Mouse (Mus musculus): Measurements from ENCODE around the gene Zfp27.
A peak's percentile ranks its signal among the peaks of the same experiment; 100 is the strongest.
"Not testable (repeated sequence)": the region's sequence is repeated elsewhere in the genome, so short reads cannot be mapped to it uniquely, and the experiment has no call there.

Zfp27 gene

DNA sequence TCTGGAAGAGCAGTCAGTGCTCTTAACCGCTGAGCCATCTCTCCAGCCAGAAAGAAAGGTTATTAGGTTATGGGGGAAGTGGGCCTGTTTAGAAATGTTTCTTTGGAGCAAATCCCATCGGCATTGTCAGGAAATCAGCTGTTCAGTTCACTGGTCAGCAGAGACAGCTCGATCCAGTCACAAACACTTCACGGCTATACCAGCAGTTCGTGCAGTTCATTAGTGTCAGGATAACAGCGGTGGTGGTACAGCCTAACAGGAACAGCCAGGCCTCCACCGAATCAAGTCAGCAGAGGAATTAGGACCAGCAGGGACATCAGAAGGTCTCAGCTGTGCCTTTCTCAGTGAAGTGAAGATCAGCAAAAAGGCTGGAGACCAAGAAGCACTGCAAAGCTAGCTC is 25.5 kb downstream of the Zfp27 start:
- no peak for DNase-seq

DNA sequence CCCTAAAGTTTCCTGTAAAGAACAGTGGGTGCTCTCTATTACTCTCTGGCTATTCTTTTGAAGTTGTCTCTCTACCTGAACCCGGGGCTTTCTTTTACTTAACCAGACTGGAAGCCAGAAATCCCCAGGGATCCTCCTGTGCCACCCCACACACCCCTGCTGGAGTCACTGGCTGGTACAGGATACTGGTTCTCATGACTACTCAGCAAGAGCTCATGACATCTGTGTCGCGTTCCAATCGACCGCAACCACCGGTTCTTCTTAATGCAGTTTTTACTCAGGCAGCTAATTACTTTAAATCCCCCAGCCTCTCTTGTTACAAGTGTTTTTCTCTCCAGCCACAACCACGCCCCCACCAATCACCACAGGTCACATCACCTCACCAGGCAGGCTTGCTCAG is 26.3 kb downstream of the Zfp27 start:
- DNase-seq = peak; percentile 16

DNA sequence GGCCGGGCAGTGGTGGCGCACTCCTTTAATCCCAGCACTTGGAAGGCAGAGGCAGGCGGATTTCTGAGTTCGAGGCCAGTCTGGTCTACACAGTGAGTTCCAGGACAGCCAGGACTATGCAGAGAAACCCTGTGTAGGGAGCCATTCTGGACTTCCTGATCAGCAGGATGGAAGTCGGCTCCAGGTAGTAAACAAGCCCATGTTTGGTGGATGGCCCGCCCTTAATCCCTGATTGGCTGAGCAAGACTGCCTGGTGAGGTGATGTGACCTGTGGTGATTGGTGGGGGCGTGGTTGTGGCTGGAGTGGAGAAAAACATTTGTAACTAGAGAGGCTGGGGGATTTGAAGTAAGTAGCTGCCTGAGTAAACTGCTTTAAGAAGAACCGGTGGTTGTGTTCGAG is 28.8 kb downstream of the Zfp27 start:
- not testable (repeated sequence) for DNase-seq

- no peak for DNase-seq
These were observed 32.1 kb downstream of the Zfp27 start for GRCm38 (mm10) chr7:29874256-29874655.

DNA sequence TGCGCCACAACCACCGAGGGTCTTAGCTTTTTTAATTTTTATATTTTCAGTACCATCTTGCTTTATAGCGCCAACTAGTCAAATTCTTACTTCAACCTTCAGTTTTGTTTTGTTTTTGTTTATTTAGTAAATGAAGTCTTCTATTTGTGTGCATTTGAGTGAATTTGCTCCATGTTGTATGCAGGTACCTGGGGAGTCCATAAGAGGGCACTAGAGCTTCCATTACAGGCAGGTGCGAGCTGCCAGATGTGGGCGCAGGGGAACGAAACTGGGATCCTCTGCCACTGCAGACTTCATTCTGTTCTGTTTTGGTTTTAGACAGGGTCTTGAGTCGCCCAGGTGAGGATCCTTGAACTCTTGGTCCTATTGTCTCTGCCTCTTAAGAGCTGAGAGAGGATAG is 44.7 kb downstream of the Zfp27 start:
- DNase-seq = peak; percentile 6

DNA sequence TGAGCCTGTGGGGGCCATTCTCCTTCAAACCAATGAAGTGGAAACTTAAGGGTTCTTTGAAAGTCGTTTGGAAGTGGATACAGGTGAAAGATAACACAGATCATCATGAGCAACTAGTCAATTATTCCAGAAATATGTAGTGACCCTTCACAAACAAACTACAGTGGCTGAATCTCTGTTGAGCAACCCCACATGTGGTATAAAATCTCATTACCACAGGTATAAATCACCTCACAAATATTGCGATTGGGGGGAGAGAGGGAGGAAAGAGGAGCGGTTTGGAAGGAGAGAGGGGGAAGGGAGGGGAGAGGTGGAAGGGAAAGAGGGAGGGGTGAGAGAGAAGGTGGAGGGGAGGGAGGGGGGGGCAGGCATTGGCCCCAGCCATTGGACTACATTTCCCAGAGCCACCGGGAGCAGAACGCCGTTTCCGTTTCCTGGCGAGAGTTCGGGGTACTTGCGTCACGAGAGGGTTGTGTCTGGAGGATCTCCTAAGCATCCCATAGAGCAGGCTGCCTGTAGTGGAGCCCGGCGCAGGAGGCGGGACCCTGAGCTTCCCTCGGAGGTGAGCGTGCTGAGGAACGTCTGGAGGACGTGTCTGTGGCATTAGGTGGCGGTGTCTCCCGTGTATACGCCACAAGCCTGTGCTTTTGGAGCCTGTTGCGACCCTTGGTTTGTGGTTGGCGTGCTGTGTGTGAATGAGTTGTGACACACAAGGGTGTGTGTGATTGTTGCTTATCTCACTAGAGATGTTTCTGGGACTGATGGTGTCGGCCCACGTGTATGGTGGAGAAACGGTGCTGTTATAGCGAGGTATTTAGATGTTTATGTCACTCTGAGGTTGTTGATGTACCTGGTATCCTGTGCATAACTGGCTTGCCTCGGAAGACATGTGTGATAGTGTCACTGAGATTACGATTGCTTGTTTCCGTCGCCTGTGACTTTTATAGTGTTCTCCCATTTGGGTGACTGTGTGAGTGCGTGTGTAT is 46.5 kb downstream of the Zfp27 start, which contains the start of gene Zfp420:
Zfp420 (plus strand) TSS at position 448 of the 986 bp plus-strand sequence.
- peak; percentile 94 for DNase-seq

- DNase-seq = peak; percentile 94
These were observed 53.0 kb downstream of the Zfp27 start, which contains the start of gene Zfp940 for GRCm38 (mm10) chr7:29853219-29853842. Gene Zfp940 (minus strand): TSS chr7:29853669.

DNA sequence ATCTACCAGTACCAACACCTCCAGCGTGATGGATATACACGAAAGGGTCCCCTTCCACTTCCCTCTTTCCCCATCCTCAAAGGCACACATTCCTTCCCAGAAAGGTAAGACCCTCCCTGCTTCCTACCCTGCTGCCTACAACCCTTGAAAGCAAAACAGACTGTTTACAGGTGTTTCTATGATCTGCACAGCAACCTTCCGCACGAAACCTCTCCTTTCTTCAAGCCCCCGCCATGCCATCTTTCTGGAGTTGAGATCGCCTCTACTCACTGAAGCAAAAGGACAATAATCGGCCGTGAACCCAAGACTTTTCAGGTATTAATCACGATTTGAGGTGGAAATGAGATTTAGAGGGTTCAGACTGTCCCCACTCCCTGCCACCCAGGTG is 53.5 kb downstream of the Zfp27 start:
- DNase-seq = no peak

DNA sequence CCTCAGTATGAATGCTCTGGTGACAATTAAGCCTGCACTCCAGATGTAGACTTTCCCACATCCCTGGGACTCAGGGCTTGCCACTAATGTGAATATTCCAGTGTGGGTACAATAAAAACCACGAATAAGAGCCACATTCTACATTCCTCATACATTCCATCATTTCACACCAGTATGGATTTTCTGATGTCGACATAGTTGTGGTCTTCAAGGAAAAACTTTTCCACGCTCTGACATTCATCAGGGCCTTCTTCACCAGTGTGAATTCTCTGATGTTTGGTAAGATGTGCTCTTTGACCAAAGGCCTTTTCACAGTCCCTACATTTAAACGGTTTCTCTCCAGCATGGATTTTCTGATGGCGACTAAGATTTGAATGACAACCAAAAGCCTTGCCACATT is 61.8 kb downstream of the Zfp27 start:
- no peak for DNase-seq
